Mouse (Mus musculus): ENCODE data around the gene Sf3b3.

DNA sequence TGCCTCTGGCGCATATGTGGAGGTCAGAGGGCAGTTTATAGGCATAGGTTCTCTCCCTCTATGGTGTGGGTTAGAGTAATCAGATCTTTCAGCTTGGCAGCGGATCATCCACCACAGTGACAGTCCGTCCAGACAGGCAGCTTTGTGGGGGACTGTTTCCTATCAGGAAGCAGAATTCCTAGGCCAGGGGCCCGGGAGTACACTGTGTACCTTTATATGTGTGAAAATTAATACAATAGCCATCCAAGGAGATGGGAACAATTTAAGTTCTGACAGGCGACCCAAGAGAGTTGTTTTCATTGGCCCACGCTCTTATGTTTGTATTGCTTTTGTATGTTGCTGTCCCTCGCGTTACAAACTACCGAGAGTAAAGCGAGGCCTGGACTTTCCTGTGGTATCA lies 55.4 kb downstream of the Sf3b3 start:
- no peak for TF ChIP-seq CTCF (IDR thresholded peaks at IDR 0.05; ENCODE audit: low read depth)
- TF ChIP-seq EP300 (optimal IDR thresholded peaks at IDR 0.05): no peak

Measured in stomach, postnatal 0 days (tissue).